Mouse (Mus musculus) left cerebral cortex, postnatal 14 days (tissue): ENCODE measurements around the gene Lyzl4. TPM values are rescaled to one million over a fixed set of nuclear protein-coding genes. Genes with fewer than 3 reads are reported as not detected.
A peak's percentile ranks its signal among the peaks of the same experiment; 100 is the strongest.

Source experiments
- DNase-seq, 2 experiments: peaks; one replicate each; pipeline ENCODE4 v3.0.0; 2021 to 2022; ENCODE audit warnings: low spot score in 2 of 2, mixed read lengths in 1 of 2
- intact Hi-C: fragments of 180-260 bp; cut with DNase I; formaldehyde crosslinking; loops from one replicate; pipeline ENCODE4 v1.15.1; 2025
- long read RNA-seq, 2 experiments: library from polyadenylated mRNA; stranded (forward); transcript quantifications; one replicate each; pipeline ENCODE4 v2.0.0; 2021
- total RNA-seq, 2 experiments: library from RNA; stranded (reverse); gene quantifications; 2 replicates each; pipeline ENCODE4 v1.2.3; 2021

The Lyzl4 gene
- total RNA-seq = 1 to 10 TPM in 1 of 2 experiments, under 1 TPM in 1; 0.97 to 1.2 TPM
- long read RNA-seq, experiment 1, partial matches to known transcripts = 0 of 2 reads
- long read RNA-seq, experiment 1, other reads (novel, unspliced or antisense) = 1 of 2 reads
- long read RNA-seq, experiment 2, partial matches to known transcripts = 0 of 1 reads
- long read RNA-seq, experiment 2, other reads (novel, unspliced or antisense) = 1 of 1 reads

- peak; percentile 77 to 81 for DNase-seq
- intact Hi-C loops = loop anchor here (5.0 kb wide), 1 partner anchor 35 kb away; no protein-coding TSS in a partner anchor
Observed at GRCm38 (mm10) chr9:121642001-121642400, at the start of gene Lyzl4. Gene Lyzl4, minus strand, starts transcription at chr9:121642096.

GRCm38 (mm10) chr9:121690734-121691133 is 48.8 kb upstream of the Lyzl4 start:
- intact Hi-C loops = no loop called here
- no peak for DNase-seq

DNA sequence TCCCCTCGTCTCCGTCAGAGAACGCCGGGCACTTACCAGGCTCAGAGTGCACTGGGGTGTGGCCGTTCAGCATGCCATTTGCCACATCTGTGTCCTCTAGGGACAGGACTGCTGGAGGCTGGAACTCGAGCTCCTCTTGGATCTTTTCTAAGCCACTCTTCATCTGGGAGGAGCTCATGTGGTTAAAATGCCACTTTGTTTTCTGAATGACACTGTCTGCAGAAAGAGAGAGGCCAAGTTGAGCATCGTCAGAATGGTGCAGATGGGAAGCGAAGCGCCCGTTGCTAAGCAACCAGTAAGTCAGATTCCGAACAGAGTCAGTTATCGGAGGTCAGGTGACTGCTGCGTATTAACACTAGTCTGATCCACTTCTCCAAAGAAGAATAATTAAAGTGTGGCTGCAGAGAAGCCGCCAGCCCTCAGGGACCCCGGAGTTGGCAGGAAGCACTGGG is 48.3 kb upstream of the Lyzl4 start:
- intact Hi-C loops = no loop called here
- DNase-seq = peak; percentile 76 to 84

DNA sequence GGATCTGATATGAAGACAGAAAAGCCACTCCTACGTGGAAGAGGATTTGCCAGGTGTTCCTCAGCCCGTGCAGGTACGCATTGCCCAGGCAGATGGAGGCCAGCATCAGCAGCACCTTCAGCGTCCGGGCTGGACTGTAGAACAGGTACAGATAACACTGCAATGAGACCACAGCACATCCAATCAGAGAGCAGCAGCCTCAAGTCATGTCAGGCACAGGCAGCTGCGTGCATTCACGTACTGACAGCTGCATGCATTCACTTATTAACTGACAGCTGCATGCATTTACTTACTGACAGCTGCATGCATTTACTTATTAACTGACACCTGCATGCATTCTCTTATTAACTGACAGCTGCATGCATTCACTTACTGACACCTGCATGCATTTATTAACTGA is 42.8 kb upstream of the Lyzl4 start:
- DNase-seq = no peak
- intact Hi-C loops = no loop called here

DNA sequence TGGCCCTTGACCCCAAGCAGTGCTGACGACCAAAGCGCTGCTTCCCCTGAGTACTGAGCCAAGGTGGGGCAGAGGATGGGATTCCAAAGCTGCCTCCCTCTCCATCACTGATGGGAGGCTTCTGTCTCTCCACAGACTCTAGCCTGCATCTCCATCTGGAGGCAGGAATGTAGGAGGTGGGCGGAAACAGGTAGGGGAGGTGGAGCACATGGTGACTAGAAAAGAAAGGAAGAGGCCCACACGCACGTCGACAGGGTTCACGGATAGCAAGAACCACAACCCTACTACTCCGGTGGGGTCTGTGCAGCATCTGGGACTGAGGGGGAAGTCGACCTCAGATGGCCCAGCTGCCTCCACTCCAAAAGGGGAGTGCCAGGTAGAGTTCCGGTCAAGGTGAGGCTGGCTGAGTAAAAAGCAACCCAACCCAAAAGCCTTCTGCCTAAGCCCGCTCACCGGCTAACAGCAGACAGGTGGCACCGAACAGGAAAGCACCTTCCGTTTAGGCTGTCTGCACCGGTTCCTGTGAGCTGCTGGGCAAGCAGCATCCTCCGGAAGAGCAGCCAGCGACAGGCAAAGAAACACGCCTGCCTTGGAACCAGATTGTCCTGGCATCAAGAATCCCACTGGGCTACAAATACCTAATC is 40.3 kb upstream of the Lyzl4 start:
- DNase-seq = no peak
- intact Hi-C loops = no loop called here

DNA sequence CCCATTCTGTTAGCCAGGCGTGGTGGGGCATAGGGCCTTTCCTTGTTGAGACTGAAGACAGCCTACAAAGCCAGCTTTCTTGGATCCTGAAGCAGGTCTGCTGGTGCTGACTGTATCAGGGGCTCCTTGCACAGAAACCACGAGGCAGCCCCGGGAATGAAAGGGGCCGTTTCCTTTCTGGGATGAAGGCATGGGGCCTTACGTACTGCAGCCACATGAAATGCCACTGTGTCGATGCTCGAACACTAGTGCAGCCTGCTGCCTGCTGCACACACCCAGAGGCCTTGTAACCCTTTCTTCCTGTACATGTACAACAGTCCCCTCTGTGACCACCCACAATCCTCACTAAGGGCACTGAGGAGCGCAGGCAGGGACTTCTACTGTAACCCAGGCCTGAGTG is 39.3 kb upstream of the Lyzl4 start:
- intact Hi-C loops = no loop called here
- no peak for DNase-seq

GRCm38 (mm10) chr9:121679549-121679948 is 37.7 kb upstream of the Lyzl4 start:
- intact Hi-C loops = loop anchor here (5.0 kb wide), 2 partner anchors 37 to 202 kb away; partner anchors contain the start of genes Lyzl4 and Vipr1

GRCm38 (mm10) chr9:121677476-121677875 is 35.6 kb upstream of the Lyzl4 start:
- DNase-seq = no peak
- intact Hi-C loops = loop anchor here (5.0 kb wide), 2 partner anchors 35 to 200 kb away; partner anchors contain the start of genes Lyzl4 and Vipr1

More at GRCm38 (mm10) chr9:121679549-121679948, 37.7 kb upstream of the Lyzl4 start:
- peak; percentile 60 to 62 for DNase-seq

GRCm38 (mm10) chr9:121677069-121677468 is 35.2 kb upstream of the Lyzl4 start:
- DNase-seq = no peak

GRCm38 (mm10) chr9:121675556-121675955 is 33.7 kb upstream of the Lyzl4 start:
- intact Hi-C loops = loop anchor here (5.0 kb wide), 2 partner anchors 33 to 198 kb away; partner anchors contain the start of genes Lyzl4 and Vipr1
- DNase-seq = no peak

More at GRCm38 (mm10) chr9:121677069-121677468, 35.2 kb upstream of the Lyzl4 start:
- intact Hi-C loops = loop anchor here (5.0 kb wide), 2 partner anchors 35 to 200 kb away; partner anchors contain the start of genes Lyzl4 and Vipr1

- DNase-seq = no peak
- intact Hi-C loops = loop anchor here (5.0 kb wide), 2 partner anchors 33 to 198 kb away; partner anchors contain the start of genes Lyzl4 and Vipr1
Observed at GRCm38 (mm10) chr9:121675011-121675410, 33.1 kb upstream of the Lyzl4 start.

GRCm38 (mm10) chr9:121673716-121674115 is 31.8 kb upstream of the Lyzl4 start:
- no peak for DNase-seq
- intact Hi-C loops = no loop called here

DNA sequence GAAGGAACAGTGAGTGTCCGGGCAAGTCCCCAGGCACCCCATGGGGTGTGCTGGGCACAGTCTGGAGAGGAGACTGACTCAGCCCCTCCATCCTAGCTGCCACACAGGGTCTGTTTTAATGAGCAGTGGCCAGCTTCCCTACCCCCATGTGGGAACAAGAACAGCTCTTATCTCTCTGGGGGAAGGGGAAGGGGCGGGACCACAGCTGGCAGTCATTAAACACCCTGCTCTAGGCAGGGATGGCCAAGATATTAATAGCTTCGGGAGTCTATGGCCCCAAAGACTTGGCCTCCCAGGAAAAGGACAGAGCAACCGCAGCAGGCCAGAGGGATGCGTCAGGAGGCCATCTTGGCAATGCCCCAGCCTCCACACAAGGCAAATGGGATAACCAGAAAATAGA is 30.4 kb upstream of the Lyzl4 start:
- no peak for DNase-seq
- intact Hi-C loops = no loop called here

- intact Hi-C loops = no loop called here
- peak in 1 of 2 experiments; percentile 40 for DNase-seq
Observed at GRCm38 (mm10) chr9:121671300-121671699, 29.4 kb upstream of the Lyzl4 start.

DNA sequence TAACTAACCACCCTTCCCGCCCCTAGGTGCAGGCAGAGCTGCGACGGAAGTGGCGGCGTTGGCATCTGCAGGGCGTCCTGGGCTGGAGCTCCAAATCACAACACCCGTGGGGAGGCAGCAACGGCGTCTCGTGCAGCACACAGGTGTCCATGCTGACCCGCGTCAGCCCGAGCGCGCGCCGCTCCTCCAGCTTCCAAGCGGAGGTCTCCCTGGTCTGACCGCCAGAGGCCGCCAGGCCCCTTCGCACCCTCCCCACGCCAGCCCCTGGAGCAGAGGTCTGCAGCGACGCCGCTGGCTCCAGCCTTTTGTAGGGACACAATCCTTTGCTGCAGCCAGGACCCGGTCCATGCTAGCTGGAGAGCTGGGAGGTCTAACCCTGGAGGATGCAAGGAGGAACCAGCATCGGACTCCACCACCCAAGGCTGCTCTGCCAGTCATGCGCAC is 27.5 kb upstream of the Lyzl4 start:
- intact Hi-C loops = no loop called here
- DNase-seq = peak in 1 of 2 experiments; percentile 39

GRCm38 (mm10) chr9:121667822-121668221 is 25.9 kb upstream of the Lyzl4 start:
- intact Hi-C loops = no loop called here
- DNase-seq = peak in 1 of 2 experiments; percentile 61

DNA sequence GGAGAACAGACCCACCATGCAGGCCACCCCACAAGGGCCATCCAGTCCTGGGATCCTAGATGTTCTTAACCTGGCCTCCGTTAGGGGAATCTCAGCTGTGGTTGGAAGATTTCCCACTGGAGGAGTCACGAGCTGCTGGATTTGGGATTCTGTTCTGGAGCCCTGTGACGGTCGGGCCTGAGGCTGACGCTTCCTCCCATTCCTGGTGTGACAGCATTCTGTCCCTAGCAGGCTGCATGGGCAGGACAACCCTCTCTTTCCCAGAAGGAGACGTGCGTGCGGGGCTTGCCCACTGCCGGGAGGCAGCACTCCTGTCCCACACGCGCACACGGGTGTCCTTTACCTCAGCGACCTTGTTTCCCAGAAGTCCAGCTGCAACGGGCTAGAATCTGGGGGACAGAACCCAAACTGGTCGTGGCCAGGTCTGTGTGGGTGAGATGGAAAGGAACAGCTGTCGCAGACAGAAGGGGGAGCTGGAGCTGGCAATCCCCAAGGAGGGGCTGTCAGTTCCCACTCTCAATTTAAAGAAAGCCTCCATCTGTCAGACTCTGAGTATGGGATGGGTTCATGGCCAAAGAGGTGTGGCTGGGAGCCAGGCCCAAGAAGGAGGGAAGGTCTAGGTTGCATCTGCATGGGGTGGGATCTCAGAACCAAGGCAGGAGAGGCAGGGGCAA is 25.2 kb upstream of the Lyzl4 start:
- DNase-seq = peak; percentile 68 to 78

GRCm38 (mm10) chr9:121664104-121664503 is 22.2 kb upstream of the Lyzl4 start:
- intact Hi-C loops = no loop called here
- DNase-seq = peak in 1 of 2 experiments; percentile 56

More for the DNA sequence above, 25.2 kb upstream of the Lyzl4 start:
- intact Hi-C loops = no loop called here

DNA sequence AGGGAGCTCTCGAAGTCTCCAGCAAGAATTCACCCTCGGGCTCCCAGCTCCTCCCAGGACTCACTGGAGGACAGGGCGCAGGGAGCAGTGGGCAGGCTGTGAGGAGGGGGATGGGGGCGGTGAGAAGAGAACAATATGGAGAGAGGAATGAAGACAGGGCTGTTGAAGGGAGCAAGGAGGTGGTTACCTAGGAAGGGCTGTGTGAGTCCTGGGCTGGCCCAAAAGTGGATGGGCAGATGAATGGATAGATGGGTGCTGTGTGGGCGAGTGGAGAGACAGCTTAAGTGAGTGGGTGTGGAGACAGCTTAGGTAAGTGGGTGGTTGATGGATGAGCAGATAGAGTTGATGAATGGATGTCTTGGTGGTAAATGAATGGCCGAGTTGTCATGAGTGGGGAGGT is 21.6 kb upstream of the Lyzl4 start:
- peak in 1 of 2 experiments; percentile 27 for DNase-seq
- intact Hi-C loops = no loop called here

DNA sequence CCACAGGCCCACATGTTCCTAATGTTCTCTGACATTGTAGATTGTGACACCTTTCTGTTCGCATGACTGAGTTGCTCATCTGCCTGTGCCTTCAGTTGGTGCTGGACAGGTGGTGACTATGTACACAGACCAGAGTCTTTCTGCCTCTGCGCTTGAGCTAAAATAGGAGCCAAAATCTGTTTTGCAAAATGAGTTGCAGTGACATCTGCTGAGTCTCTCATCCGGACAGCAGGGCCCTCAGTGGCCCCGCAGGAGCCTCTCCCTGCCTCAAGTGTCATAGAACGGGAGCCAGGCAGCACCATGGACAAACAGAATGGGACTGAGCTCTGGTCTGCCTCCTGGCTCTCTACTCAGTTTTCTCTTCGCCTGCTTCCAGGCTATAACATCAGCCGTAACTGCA is 17.9 kb upstream of the Lyzl4 start:
- no peak for DNase-seq
- intact Hi-C loops = no loop called here
